Mouse (Mus musculus): ENCODE results near the gene Cpeb2.

DNA sequence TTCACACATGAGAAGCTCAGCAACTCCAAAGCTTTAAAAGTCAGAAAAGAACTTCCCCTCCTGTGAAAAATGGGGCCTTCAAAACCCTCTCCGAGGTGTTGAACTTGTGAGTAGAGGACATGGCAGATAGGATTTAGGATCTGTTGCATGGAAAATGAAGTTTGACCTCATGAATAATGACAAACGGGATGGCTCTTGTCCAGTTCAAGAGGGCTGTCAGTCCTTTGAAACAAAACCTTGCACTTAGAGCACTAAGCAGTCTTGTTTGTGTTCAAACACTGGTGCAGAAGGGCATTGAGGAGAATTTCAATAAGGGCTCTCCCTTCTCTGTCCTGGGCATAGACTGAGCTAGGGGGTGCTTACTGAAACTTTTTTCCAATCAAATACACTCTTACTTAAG lies 1.9 kb upstream of the Cpeb2 start:
- TF ChIP-seq CTCF (IDR thresholded peaks at IDR 0.05; ENCODE audit: low read depth), result no peak
- TF ChIP-seq EP300 (IDR thresholded peaks at IDR 0.05; ENCODE audit: low read depth), result no peak

Data from heart, postnatal 0 days (tissue).